Mouse (Mus musculus) pancreas, adult 10 weeks (tissue): ENCODE measurements around the gene Pla2g7. TPM values are rescaled to one million over a fixed set of nuclear protein-coding genes. Genes with fewer than 3 reads are reported as not detected.

ENCODE experiments used
- polyA plus RNA-seq: library from polyadenylated mRNA; stranded (reverse); fragments of 350-450 nt; fragmentation: Illumina TruSeq; extraction: RNeasy Lipid Tissue Mini Kit (QIAGEN cat#74804); gene quantifications from one replicate; pipeline ENCODE4 v1.2.3, GENCODE M21; 2015; ENCODE audit warnings: low read depth, low replicate concordance; ENCODE audit not compliant: insufficient read depth

The Pla2g7 gene
- polyA plus RNA-seq, result 2.6 TPM

DNA sequence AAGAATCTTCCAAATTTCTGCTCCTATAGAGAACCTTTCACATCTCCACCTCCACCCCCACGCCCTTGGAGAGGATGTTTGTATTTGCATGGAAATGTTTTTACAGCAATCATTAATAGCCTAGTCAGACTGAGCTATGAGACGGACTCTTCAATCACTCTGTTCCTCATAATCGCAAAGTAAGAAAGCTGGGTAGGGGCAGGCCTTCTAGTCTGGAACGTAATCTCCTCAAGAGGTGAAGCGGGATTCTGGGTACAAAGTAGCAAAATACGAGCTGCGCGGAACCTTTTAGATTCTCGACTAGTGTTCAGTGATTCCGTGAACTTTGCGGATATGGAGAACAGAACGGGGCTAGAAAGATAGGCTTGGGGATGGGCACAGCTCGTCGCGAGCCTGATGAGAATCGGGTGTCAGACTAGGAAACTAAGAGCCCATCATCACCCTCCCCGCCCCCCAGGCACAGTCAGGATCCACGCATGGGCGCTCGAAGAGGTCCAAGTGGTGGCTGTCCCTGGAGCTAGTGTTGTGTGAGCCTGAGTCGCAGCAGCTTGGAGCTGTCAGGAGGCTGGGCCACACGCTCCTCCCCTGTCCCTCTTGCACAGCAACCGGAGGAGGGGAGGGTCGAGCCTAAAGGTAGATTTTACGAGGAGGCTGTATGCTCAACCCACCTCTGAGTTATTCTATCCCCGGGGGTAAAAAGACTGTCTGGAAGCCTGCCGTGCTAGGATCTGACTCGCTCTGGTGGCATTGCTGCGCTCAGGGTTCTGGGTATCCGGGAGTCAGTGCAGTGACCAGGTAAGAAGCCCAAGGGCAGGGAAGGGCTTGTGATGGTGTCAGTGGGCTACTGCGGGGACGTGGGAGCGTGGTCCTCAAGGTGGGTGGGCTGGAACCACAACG, at the start of gene Pla2g7:
TSS of gene Pla2g7 (plus strand) at position 107 of the 897 bp plus-strand sequence.

GRCm38 (mm10) chr17:43543539-43543938, 24.4 kb upstream of the Pla2g7 start, which contains the start of gene Ankrd66:
Ankrd66 (minus strand) TSS chr17:43543639.

DNA sequence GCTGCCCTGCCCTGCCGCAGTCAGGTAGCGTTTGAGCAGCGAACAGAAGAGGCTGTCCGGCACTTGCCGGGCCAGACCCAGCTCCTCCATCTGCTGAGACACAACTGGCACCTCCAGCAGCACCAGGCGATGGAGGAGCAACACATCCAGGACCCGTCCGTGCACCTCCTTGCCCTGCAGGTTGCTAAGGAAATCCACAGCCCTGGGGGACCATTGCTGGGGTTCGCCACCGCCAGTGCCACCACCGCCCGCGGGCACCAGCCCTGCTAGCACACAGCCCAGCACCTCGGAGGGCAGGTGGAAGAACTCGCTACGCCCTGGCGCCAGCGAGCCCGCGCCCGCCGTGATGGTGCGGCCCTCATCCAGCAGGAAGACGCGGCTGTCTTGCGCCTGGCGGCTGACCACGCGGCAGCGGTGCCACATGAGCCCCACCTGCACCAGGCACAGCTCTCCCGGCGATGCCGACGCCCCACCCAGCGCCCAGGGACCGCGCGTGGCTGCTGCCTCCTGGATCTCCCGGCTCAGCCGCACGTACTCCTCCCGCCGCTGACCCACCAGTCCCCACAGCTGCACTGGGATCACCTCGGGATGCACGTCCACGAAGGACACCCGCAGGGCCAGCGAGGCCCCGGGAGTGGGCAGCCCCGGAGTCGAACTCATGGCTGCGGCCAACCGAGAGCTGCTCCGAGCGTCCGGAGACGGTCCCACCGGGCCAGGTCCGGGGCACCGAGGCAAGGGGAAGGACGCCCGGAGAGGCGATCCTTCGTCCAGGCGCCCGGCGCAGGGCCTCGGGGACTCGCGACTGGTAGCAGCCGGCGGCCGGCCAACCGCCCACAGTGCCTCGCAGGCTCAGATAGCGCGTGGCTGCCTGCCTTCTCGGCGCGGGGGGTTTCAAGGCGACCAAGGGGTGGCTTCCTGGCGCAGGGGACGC, 61.9 kb downstream of the Pla2g7 start, which contains the start of gene Tdrd6:
TSS of gene Tdrd6 (minus strand) at position 804 of the 931 bp plus-strand sequence.

Other genes with a start within 250 kb of the Pla2g7 start
- gene Adgrf5, start 207.6 kb upstream of the Pla2g7 start, polyA plus RNA-seq, result 39.2 TPM
- not detected for gene Mep1a, start 65.3 kb upstream of the Pla2g7 start, polyA plus RNA-seq
- not detected for gene Ankrd66, start 24.5 kb upstream of the Pla2g7 start, polyA plus RNA-seq
- not detected for gene Tdrd6, start 62.2 kb downstream of the Pla2g7 start, polyA plus RNA-seq
- gene Slc25a27, start 99.1 kb downstream of the Pla2g7 start, polyA plus RNA-seq, result 4.2 TPM
- 10.5 TPM for gene Cyp39a1, start 99.3 kb downstream of the Pla2g7 start, polyA plus RNA-seq
- gene Rcan2, start 233.3 kb downstream of the Pla2g7 start, polyA plus RNA-seq, result 6.1 TPM